Mouse (Mus musculus) layer of hippocampus, adult 8-10 months (tissue): ENCODE measurements around the gene Notch4. TPM values are rescaled to one million over a fixed set of nuclear protein-coding genes. Genes with fewer than 3 reads are reported as not detected.
A peak's percentile ranks its signal among the peaks of the same experiment; 100 is the strongest.

Experiments
- DNase-seq, 2 experiments: peaks; one replicate each; pipeline ENCODE4 v3.0.0; 2022; ENCODE audit warnings: low spot score in 2 of 2
- total RNA-seq, 4 experiments: library from RNA; stranded (reverse); gene quantifications; 2 replicates each; pipeline ENCODE4 v1.2.4; 2022

Gene Notch4
- total RNA-seq, 4 experiments from 2014 or later = 10.3 to 13.5 (median 11.3) TPM

GRCm38 (mm10) chr17:34571875-34572274, 7.8 kb downstream of the Notch4 start:
- no peak for DNase-seq

GRCm38 (mm10) chr17:34572361-34572760, 8.3 kb downstream of the Notch4 start:
- DNase-seq = no peak

DNA sequence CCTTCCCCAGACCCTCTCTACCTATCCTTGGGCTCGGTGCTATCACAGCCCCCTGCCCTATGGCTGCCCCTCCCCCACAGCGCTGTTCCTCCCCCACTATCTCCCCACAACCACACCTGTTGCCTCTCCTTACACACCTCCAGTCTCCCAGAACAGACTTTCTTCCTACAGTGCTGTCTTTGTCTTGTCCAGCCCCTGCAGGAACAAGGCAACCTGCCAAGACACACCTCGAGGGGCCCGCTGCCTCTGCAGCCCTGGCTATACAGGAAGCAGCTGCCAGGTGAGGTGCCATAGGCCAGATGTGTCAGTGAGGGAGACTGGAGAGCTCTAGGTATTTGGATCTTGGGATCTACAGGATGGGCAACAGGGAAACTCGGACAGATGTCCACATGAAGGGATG, 12.5 kb downstream of the Notch4 start:
- no peak for DNase-seq

DNA sequence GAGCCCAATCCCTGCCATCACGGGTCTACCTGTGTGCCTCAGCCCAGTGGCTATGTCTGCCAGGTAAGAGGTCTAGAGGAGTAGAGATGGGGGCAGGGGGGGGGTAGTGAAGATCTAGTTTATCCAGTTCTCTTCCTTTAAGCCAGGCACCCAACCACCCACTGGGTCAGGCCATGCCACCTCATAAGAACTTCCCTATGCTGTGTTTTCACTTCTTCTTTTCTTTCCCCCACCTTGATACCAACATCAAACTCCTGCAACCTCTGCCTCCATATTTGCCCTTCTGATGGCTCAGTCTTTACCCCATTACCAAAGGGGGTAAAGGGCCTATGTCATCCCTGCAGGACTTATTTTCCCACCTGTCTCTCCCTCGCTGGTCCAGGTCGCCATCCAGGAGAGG, 14.0 kb downstream of the Notch4 start:
- DNase-seq = no peak

DNA sequence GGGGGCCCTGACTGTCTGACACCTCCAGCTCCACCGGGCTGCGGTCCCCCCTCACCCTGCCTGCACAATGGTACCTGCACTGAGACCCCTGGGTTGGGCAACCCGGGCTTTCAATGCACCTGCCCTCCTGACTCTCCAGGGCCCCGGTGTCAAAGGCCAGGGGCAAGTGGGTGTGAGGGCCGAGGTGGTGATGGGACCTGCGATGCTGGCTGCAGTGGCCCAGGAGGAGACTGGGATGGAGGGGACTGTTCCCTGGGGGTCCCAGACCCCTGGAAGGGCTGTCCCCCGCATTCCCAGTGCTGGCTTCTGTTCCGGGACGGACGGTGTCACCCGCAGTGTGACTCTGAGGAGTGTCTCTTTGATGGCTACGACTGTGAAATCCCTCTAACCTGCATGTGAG, 18.5 kb downstream of the Notch4 start:
- no peak for DNase-seq

DNA sequence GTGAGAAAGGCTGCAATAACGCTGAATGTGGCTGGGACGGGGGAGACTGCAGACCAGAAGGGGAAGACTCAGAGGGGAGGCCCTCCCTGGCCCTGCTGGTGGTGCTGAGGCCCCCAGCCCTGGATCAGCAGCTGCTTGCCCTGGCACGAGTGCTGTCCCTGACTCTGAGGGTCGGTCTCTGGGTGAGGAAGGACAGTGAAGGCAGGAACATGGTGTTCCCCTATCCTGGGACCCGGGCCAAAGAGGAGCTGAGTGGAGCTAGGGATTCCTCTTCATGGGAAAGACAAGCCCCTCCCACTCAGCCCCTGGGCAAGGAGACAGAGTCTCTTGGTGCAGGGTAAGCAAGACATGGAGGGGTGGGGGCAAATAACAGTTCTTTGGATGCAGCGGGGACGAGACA, 19.3 kb downstream of the Notch4 start:
- no peak for DNase-seq

DNA sequence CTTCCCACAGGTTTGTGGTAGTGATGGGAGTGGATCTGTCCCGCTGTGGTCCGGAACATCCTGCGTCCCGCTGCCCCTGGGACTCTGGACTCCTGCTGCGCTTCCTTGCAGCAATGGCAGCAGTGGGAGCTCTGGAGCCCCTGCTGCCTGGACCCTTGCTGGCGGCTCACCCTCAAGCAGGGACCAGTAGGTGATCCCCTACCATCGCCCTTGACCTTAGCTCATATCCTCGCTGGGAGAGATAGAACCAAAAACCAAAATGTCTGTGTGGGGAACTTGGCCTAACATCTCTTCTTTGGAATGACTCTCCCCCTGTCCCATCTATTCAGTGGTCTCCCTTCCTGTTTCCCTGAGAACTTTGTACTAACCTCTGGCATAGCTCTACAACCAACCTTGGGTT, 19.8 kb downstream of the Notch4 start:
- no peak for DNase-seq

- DNase-seq = no peak
Measured at GRCm38 (mm10) chr17:34585121-34585520, 21.1 kb downstream of the Notch4 start.

- DNase-seq = no peak
Measured at GRCm38 (mm10) chr17:34585877-34586771, 22.1 kb downstream of the Notch4 start.

DNA sequence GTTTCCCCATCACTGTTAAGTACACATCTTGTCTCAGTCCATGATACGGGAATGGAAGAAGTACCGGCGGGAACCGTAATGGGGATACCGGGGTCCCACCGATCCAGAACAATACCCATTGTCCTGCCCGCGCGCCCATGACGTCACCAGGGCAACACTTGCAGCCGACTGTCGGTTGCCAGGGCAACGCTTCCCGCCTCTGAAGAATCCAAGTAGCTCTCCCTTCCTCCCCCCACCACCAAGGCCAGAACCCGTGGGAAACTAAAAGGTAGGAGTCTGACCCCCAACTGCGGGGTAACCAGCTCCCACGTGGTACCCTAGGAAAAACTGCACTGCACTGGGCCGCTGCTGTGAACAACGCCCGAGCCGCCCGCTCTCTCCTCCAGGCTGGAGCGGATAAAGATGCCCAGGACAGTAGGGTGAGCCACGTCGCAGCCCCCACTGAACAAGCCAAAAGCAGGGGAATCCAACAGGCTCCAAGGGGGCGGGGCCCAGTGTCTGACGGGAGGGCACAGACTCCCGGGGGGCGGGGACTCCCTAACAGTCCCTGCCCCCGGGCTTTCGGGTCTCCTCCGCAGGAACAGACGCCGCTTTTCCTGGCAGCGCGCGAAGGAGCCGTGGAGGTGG, 22.8 kb downstream of the Notch4 start:
- DNase-seq = peak; percentile 88 to 89

GRCm38 (mm10) chr17:34587423-34587811, 23.3 kb downstream of the Notch4 start:
- DNase-seq = peak; percentile 95 to 96

- no peak for DNase-seq
Measured at GRCm38 (mm10) chr17:34587814-34588213, 23.7 kb downstream of the Notch4 start.

- no peak for DNase-seq
Measured at GRCm38 (mm10) chr17:34588767-34589166, 24.7 kb downstream of the Notch4 start.

- no peak for DNase-seq
Measured at GRCm38 (mm10) chr17:34589206-34589605, 25.1 kb downstream of the Notch4 start.

- DNase-seq = no peak
Measured at GRCm38 (mm10) chr17:34589681-34590101, 25.6 kb downstream of the Notch4 start, which contains the start of gene Gpsm3. Gene Gpsm3, plus strand, starts transcription at chr17:34589806.

DNA sequence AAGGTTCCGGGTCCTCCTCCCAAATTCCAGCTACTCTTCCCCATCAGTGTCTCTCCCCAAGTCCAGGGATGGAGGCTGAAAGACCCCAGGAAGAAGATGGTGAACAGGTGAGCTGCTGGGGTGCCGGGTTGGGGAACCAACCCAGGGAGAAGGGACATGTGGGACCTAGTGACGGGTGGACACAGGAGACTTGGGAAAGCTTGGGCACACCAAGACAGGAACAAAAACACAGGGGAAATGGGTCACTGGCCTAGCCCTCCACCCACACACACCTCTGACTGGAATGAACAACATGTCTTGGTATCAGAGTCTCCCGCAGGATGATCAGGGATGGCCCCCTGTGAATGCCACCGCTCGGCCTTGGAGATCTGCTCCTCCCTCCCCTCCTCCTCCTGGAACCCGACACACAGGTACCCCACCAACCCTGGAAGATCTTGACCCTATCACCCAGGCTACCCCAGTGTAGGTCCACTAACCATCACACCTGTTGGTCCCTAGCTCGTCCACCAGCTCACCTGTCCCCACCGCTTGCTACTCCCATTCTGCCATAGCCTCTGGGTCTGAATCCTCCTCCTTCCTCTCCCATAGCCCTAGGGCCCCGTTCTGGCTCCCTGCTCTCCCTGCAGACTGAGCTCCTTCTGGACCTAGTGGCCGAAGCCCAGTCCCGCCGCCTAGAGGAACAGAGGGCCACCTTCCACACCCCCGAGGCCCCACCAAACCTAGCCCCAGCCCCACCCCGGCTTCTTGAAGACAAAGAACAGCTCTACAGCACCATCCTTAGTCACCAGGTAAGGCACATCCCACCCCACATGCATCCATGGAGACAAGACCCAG, 26.3 kb downstream of the Notch4 start:
- no peak for DNase-seq

GRCm38 (mm10) chr17:34591029-34591993, 27.2 kb downstream of the Notch4 start, which contains the start of gene Pbx2:
Gene Pbx2, plus strand, starts transcription at chr17:34591266.
- no peak for DNase-seq

DNA sequence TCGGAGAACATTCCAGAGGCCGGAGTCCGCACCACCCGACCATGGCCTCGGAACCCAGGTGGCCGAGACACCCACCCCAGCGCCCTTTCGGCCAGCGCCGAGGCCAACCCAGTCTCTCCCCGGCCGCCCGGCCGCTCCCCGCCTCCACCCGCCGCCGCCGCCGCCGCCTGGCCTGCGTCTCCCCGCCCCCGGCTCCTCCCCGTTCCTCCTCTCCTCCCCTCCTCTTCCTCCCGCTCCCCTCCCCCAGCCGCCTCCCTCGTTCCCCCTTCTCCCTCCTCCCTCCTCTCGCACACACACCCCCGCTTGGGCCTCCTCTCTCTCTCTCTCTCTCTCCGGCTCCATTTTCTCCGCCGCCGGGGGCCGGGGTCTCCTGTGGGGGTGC, 27.9 kb downstream of the Notch4 start:
- peak in 1 of 2 experiments; percentile 71 for DNase-seq

DNA sequence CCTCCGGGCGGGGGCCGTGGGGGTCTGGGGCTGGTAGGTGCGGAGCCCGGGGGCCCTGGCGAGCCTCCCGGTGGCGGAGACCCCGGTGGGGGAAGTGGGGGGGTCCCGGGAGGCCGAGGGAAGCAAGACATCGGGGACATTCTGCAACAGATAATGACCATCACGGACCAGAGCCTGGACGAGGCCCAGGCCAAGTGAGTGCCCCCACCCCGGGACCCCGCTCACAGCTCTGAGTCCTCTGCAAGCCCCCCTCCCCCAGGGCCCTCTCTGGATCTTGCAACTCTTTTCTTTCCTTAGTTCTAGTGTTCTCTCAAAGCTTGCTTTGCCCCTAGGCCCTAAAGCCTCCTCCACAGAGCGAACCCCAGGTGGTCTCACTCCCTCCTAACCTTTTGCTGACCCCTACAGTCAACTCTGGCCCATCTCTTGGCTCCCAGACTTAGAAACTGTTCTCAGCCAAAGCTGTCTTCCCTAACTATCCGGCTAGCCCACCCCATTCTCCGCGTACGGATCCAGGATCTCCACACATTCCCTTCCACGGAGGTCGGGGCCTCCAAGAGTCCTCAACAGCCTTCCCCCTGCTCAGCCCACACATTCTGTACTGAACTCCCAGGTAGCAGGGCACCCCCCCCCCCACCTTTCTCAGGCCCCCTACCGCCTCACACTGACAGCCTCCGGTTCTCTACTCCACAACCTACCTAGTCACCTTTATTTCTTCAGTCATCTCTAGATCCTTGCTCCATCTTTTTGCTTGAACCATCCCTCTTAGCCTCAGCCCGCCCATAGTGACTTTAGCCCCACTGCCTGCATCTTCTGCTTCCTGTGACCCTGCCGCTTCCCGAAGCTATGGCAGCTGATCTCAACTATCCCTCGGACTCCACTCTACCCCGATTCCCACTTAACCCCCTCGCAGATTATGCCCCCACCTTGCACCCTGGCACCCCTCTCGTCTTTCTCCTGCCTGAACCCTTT, 28.8 kb downstream of the Notch4 start:
- DNase-seq = no peak
